Mouse (Mus musculus) G1E-ER4 (cell line): Measurements from ENCODE around the gene Hoxc13. TPM values are rescaled to one million over a fixed set of nuclear protein-coding genes. Genes with fewer than 3 reads are reported as not detected.

Experiments used
- GATA1 ChIP-seq: IDR thresholded peaks from one replicate; pipeline ENCODE4 v1.8.0; 2012; ENCODE audit warnings: low read length, inconsistent platforms
- polyA plus RNA-seq: library from polyadenylated mRNA; stranded (reverse); fragments of >175 nt; gene quantifications from 2 replicates; pipeline ENCODE4 v1.2.3, GENCODE M21; 2012

Hoxc13 gene
- polyA plus RNA-seq, 1 experiment = not detected

- TF ChIP-seq GATA1 = no peak
Observed at GRCm38 (mm10) chr15:102953561-102953960, 32.7 kb downstream of the Hoxc13 start.

GRCm38 (mm10) chr15:102954192-102955006 lies 33.5 kb downstream of the Hoxc13 start, which contains the start of gene Hoxc11:
Hoxc11 (plus strand) TSS chr15:102954427.
- TF ChIP-seq GATA1 = no peak

- no peak for TF ChIP-seq GATA1
Observed at GRCm38 (mm10) chr15:102955007-102955382, 34.1 kb downstream of the Hoxc13 start.

GRCm38 (mm10) chr15:102955833-102956640 lies 35.1 kb downstream of the Hoxc13 start:
- no peak for TF ChIP-seq GATA1

GRCm38 (mm10) chr15:102956906-102957305 lies 36.0 kb downstream of the Hoxc13 start:
- no peak for TF ChIP-seq GATA1

GRCm38 (mm10) chr15:102959663-102960191 lies 38.8 kb downstream of the Hoxc13 start:
- no peak for TF ChIP-seq GATA1

GRCm38 (mm10) chr15:102961728-102962127 lies 40.8 kb downstream of the Hoxc13 start:
- TF ChIP-seq GATA1 = no peak

GRCm38 (mm10) chr15:102962492-102962891 lies 41.6 kb downstream of the Hoxc13 start:
- TF ChIP-seq GATA1 = no peak

GRCm38 (mm10) chr15:102963259-102963658 lies 42.4 kb downstream of the Hoxc13 start:
- no peak for TF ChIP-seq GATA1

- TF ChIP-seq GATA1 = no peak
Observed at GRCm38 (mm10) chr15:102963671-102964640, 43.1 kb downstream of the Hoxc13 start.

- TF ChIP-seq GATA1 = no peak
Observed at GRCm38 (mm10) chr15:102965003-102965891, 44.3 kb downstream of the Hoxc13 start.

- TF ChIP-seq GATA1 = no peak
Observed at GRCm38 (mm10) chr15:102965892-102966775, 45.2 kb downstream of the Hoxc13 start.

- no peak for TF ChIP-seq GATA1
Observed at GRCm38 (mm10) chr15:102966776-102967311, 45.9 kb downstream of the Hoxc13 start, which contains the start of gene Hoxc10. Hoxc10 (plus strand) TSS chr15:102966796.

- TF ChIP-seq GATA1 = no peak
Observed at GRCm38 (mm10) chr15:102967312-102967510, 46.3 kb downstream of the Hoxc13 start, which contains the start of gene Hoxc5. Hoxc5 (plus strand) TSS chr15:102967443.
